Mouse (Mus musculus): ENCODE measurements around the gene Dbn1. TPM values are rescaled to one million over a fixed set of nuclear protein-coding genes. Genes with fewer than 3 reads are reported as not detected.

Gene Dbn1
- polyA plus RNA-seq, 1 experiment from 2014 or later: 372 TPM

- Histone ChIP-seq H3K4me2 (ENCODE audit: low read depth) (no peak overlapping the region), H3K27ac (ENCODE audit: low read depth, low read length) (no peak overlapping the region), H3K36me3 (ENCODE audit: control insufficient read depth, insufficient read depth, low read length) (peaks cover 35% of the 10 kb centered on the region), H3K9ac (ENCODE audit: low read length) (no peak overlapping the region), H3K27me3 (ENCODE audit: control insufficient read depth, insufficient read depth, low read length) (no peaks in the 10 kb centered on the region), H3K4me1 (ENCODE audit: control insufficient read depth, insufficient read depth, low read length) (peaks cover 32% of the 10 kb centered on the region), H3K4me3 (ENCODE audit: low read depth, low read length) (no peak overlapping the region), H3K9me3 (ENCODE audit: control insufficient read depth, low read length) (no peaks in the 10 kb centered on the region)
- ATAC-seq (ENCODE audit: insufficient read depth, low FRiP score, low TSS enrichment) (no peak), DNase-seq (ENCODE audit: low spot score) (no peak)
- 91% methylated on average over 8 of the region's 8 CpGs for WGBS
These were observed 11.7 kb downstream of the Dbn1 start for GRCm38 (mm10) chr13:55476256-55476655.

GRCm38 (mm10) chr13:55475750-55476149 is 12.2 kb downstream of the Dbn1 start:
- H3K4me2 ChIP-seq (ENCODE audit: low read depth): no peak overlapping the region
- no peaks in the 10 kb centered on the region for H3K27me3 ChIP-seq (ENCODE audit: control insufficient read depth, insufficient read depth, low read length)
- H3K36me3 ChIP-seq (ENCODE audit: control insufficient read depth, insufficient read depth, low read length): peaks cover 29% of the 10 kb centered on the region
- no peak overlapping the region; the same call in 1 of the 2 replicates for H3K9ac ChIP-seq (ENCODE audit: low read length)
- ATAC-seq (ENCODE audit: insufficient read depth, low FRiP score, low TSS enrichment) (no peak), DNase-seq (ENCODE audit: low spot score) (no peak)
- no peaks in the 10 kb centered on the region for H3K9me3 ChIP-seq (ENCODE audit: control insufficient read depth, low read length)
- H3K27ac ChIP-seq (ENCODE audit: low read depth, low read length): no peak overlapping the region
- H3K4me1 ChIP-seq (ENCODE audit: control insufficient read depth, insufficient read depth, low read length): peaks cover 37% of the 10 kb centered on the region
- no peak overlapping the region for H3K4me3 ChIP-seq (ENCODE audit: low read depth, low read length)
- WGBS: 92% methylated on average over 5 of the region's 5 CpGs

GRCm38 (mm10) chr13:55474621-55475069 is 13.3 kb downstream of the Dbn1 start:
- 24% methylated on average over 5 of the region's 5 CpGs for WGBS
- Histone ChIP-seq H3K4me1 (ENCODE audit: control insufficient read depth, insufficient read depth, low read length) (peaks cover 46% of the 10 kb centered on the region), H3K27ac (ENCODE audit: low read depth, low read length) (0 out of 2 replicates have a peak overlapping the region, but pooled peaks have one; percentile 17), H3K9ac (ENCODE audit: low read length) (no peak overlapping the region), H3K36me3 (ENCODE audit: control insufficient read depth, insufficient read depth, low read length) (peaks cover 23% of the 10 kb centered on the region), H3K27me3 (ENCODE audit: control insufficient read depth, insufficient read depth, low read length) (no peaks in the 10 kb centered on the region), H3K4me3 (ENCODE audit: low read depth, low read length) (0 out of 2 replicates have a peak overlapping the region, but pooled peaks have one; percentile 3), H3K4me2 (ENCODE audit: low read depth) (no peak overlapping the region), H3K9me3 (ENCODE audit: control insufficient read depth, low read length) (no peaks in the 10 kb centered on the region)
- DNase-seq (ENCODE audit: low spot score): peak; percentile 76
- no peak for ATAC-seq (ENCODE audit: insufficient read depth, low FRiP score, low TSS enrichment)

GRCm38 (mm10) chr13:55473961-55474360 is 13.9 kb downstream of the Dbn1 start:
- H3K36me3 ChIP-seq (ENCODE audit: control insufficient read depth, insufficient read depth, low read length): peaks cover 23% of the 10 kb centered on the region
- no peak overlapping the region for H3K9ac ChIP-seq (ENCODE audit: low read length)
- H3K9me3 ChIP-seq (ENCODE audit: control insufficient read depth, low read length): no peaks in the 10 kb centered on the region
- ATAC-seq (ENCODE audit: insufficient read depth, low FRiP score, low TSS enrichment) (no peak), DNase-seq (ENCODE audit: low spot score) (no peak)
- H3K4me3 ChIP-seq (ENCODE audit: low read depth, low read length): no peak overlapping the region
- no peak overlapping the region for H3K27ac ChIP-seq (ENCODE audit: low read depth, low read length)
- WGBS: 68% methylated on average over 11 of the region's 11 CpGs
- 0 out of 2 replicates have a peak overlapping the region, but pooled peaks have one; percentile 100 for H3K4me2 ChIP-seq (ENCODE audit: low read depth)
- no peaks in the 10 kb centered on the region for H3K27me3 ChIP-seq (ENCODE audit: control insufficient read depth, insufficient read depth, low read length)
- peaks cover 48% of the 10 kb centered on the region for H3K4me1 ChIP-seq (ENCODE audit: control insufficient read depth, insufficient read depth, low read length)

GRCm38 (mm10) chr13:55473076-55473831 is 14.7 kb downstream of the Dbn1 start:
- Histone ChIP-seq H3K27ac (ENCODE audit: low read depth, low read length) (peak overlapping the region; percentile 79), H3K4me2 (ENCODE audit: low read depth) (peak overlapping the region; percentile 100), H3K9ac (ENCODE audit: low read length) (peak overlapping the region; percentile 72), H3K4me1 (ENCODE audit: control insufficient read depth, insufficient read depth, low read length) (peaks cover 50% of the 10 kb centered on the region), H3K36me3 (ENCODE audit: control insufficient read depth, insufficient read depth, low read length) (peaks cover 22% of the 10 kb centered on the region), H3K4me3 (ENCODE audit: low read depth, low read length) (peak overlapping the region; percentile 50), H3K27me3 (ENCODE audit: control insufficient read depth, insufficient read depth, low read length) (no peaks in the 10 kb centered on the region), H3K9me3 (ENCODE audit: control insufficient read depth, low read length) (no peaks in the 10 kb centered on the region)
- WGBS: 16% methylated on average over 18 of the region's 18 CpGs
- peak; percentile 42 for DNase-seq (ENCODE audit: low spot score)
- ATAC-seq (ENCODE audit: insufficient read depth, low FRiP score, low TSS enrichment): no peak

- peaks cover 50% of the 10 kb centered on the region for H3K4me1 ChIP-seq (ENCODE audit: control insufficient read depth, insufficient read depth, low read length)
- H3K4me3 ChIP-seq (ENCODE audit: low read depth, low read length): peak overlapping the region; percentile 50
- peaks cover 18% of the 10 kb centered on the region for H3K36me3 ChIP-seq (ENCODE audit: control insufficient read depth, insufficient read depth, low read length)
- peak; percentile 49 for ATAC-seq (ENCODE audit: insufficient read depth, low FRiP score, low TSS enrichment)
- H3K9ac ChIP-seq (ENCODE audit: low read length): peak overlapping the region; percentile 72
- no peaks in the 10 kb centered on the region for H3K9me3 ChIP-seq (ENCODE audit: control insufficient read depth, low read length)
- peak overlapping the region; percentile 100 for H3K4me2 ChIP-seq (ENCODE audit: low read depth)
- H3K27ac ChIP-seq (ENCODE audit: low read depth, low read length): peak overlapping the region; percentile 79
- under 1% methylated on average over 94 of the region's 103 CpGs for WGBS
- H3K27me3 ChIP-seq (ENCODE audit: control insufficient read depth, insufficient read depth, low read length): no peaks in the 10 kb centered on the region
- peak; percentile 81 for DNase-seq (ENCODE audit: low spot score)
These were observed 15.5 kb downstream of the Dbn1 start for GRCm38 (mm10) chr13:55472132-55473022.

- Histone ChIP-seq H3K4me2 (ENCODE audit: low read depth) (peak overlapping the region; percentile 100), H3K27me3 (ENCODE audit: control insufficient read depth, insufficient read depth, low read length) (no peaks in the 10 kb centered on the region), H3K4me3 (ENCODE audit: low read depth, low read length) (peak overlapping the region; percentile 50), H3K27ac (ENCODE audit: low read depth, low read length) (peak overlapping the region; percentile 79), H3K9me3 (ENCODE audit: control insufficient read depth, low read length) (no peaks in the 10 kb centered on the region), H3K36me3 (ENCODE audit: control insufficient read depth, insufficient read depth, low read length) (peaks cover 14% of the 10 kb centered on the region), H3K4me1 (ENCODE audit: control insufficient read depth, insufficient read depth, low read length) (peaks cover 50% of the 10 kb centered on the region), H3K9ac (ENCODE audit: low read length) (peak overlapping the region; percentile 72)
- ATAC-seq (ENCODE audit: insufficient read depth, low FRiP score, low TSS enrichment): peak; percentile 39
- WGBS: 0% methylated on average over 31 of the region's 31 CpGs
- DNase-seq (ENCODE audit: low spot score): no peak
These were observed 16.1 kb downstream of the Dbn1 start for GRCm38 (mm10) chr13:55471819-55472131.

- WGBS: 1% methylated on average over 54 of the region's 54 CpGs
- no peaks in the 10 kb centered on the region for H3K27me3 ChIP-seq (ENCODE audit: control insufficient read depth, insufficient read depth, low read length)
These were observed 16.6 kb downstream of the Dbn1 start for GRCm38 (mm10) chr13:55471156-55471818.

More at GRCm38 (mm10) chr13:55471156-55471818, 16.6 kb downstream of the Dbn1 start:
- peak; percentile 65 for ATAC-seq (ENCODE audit: insufficient read depth, low FRiP score, low TSS enrichment)
- H3K4me3 ChIP-seq (ENCODE audit: low read depth, low read length): peak overlapping the region; percentile 50
- peak overlapping the region; percentile 79 for H3K27ac ChIP-seq (ENCODE audit: low read depth, low read length)
- peak; percentile 95 for DNase-seq (ENCODE audit: low spot score)
- peak overlapping the region; percentile 100 for H3K4me2 ChIP-seq (ENCODE audit: low read depth)
- no peaks in the 10 kb centered on the region for H3K9me3 ChIP-seq (ENCODE audit: control insufficient read depth, low read length)
- peaks cover 12% of the 10 kb centered on the region for H3K36me3 ChIP-seq (ENCODE audit: control insufficient read depth, insufficient read depth, low read length)
- peak overlapping the region; percentile 72 for H3K9ac ChIP-seq (ENCODE audit: low read length)
- H3K4me1 ChIP-seq (ENCODE audit: control insufficient read depth, insufficient read depth, low read length): peaks cover 50% of the 10 kb centered on the region

All from neural tube, embryonic 11.5 days (tissue).